Mouse (Mus musculus) heart, adult 2 months (tissue): ENCODE results near the gene 9130213A22Rik.
A peak's percentile ranks its signal among the peaks of the same experiment; 100 is the strongest.

Experiments
- CTCF ChIP-seq: fragments of 200-600 bp; IDR thresholded peaks from 2 replicates; pipeline ENCODE4 v1.8.1; 2022; ENCODE audit warnings: antibody characterized with exemption, mild to moderate bottlenecking, moderate library complexity
- EP300 ChIP-seq: fragments of 200-500 bp; IDR thresholded peaks from 2 replicates; pipeline ENCODE4 v1.6.1; 2011; ENCODE audit warnings: low read depth, low read length, control low read depth; ENCODE audit not compliant: insufficient read depth
- POLR2A ChIP-seq: fragments of 200-500 bp; IDR thresholded peaks from 2 replicates; pipeline ENCODE4 v1.6.1; 2011; ENCODE audit warnings: mild to moderate bottlenecking, low read depth, low read length, control low read depth; ENCODE audit not compliant: insufficient read depth

GRCm38 (mm10) chr11:69070590-69071222 lies 51.7 kb downstream of the 9130213A22Rik start, which contains the start of gene Tmem107:
- TF ChIP-seq CTCF (peak; percentile 18; the same call in 1 of the 2 replicates), POLR2A (peak; percentile 98), EP300 (0 out of 2 replicates have a peak, but pooled peaks have one; percentile 10)
